Mouse (Mus musculus): ENCODE results near the gene Esf1.
"Not testable (repeated sequence)": the region's sequence is repeated elsewhere in the genome, so short reads cannot be mapped to it uniquely, and the experiment has no call there.

Gene Esf1

DNA sequence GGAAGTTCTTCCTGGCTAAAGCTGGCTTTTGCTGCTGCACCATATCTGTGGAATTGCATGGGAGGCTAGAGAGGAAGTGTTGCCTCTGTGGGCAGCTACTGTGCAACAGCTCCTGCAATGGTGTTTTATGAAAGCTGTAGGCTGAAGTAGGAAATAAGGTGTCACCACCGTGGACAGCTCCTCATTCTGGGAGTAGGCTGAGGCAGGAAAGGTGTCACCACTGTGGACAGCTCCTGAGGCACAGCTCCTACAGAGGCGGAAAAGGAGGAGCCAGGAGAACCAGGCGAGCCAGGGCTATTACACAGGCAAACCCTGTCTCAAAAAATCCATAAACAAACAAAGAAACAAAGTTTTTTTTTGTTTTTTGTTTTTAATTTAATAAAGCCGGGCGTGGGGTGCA is 74.3 kb downstream of the Esf1 start:
- in situ Hi-C loops (cut with MboI) = no loop called here

DNA sequence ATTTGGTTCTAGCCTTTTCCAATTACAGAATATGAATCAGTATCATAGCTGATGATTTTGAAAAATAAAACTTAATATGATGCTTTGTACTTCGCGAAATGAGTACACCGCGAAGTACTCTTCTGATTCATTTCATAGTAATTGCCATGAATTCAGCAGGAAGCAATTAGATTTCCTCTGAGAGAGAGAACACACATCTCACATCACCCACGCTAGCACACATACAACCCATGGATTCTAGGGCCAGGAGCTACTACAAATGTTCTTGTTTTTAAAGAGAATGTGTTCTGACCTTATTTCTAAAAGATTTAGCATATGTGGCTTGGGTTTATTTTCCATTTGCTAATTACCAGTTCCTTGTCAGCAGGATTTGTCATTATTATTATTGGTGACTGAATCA is 76.9 kb downstream of the Esf1 start:
- in situ Hi-C loops (cut with MboI) = no loop called here

- in situ Hi-C loops (cut with MboI) = no loop called here
Measured at GRCm38 (mm10) chr2:140084245-140084644, 86.1 kb downstream of the Esf1 start.

GRCm38 (mm10) chr2:140080747-140081577 is 89.4 kb downstream of the Esf1 start:
- in situ Hi-C loops (cut with MboI) = no loop called here

DNA sequence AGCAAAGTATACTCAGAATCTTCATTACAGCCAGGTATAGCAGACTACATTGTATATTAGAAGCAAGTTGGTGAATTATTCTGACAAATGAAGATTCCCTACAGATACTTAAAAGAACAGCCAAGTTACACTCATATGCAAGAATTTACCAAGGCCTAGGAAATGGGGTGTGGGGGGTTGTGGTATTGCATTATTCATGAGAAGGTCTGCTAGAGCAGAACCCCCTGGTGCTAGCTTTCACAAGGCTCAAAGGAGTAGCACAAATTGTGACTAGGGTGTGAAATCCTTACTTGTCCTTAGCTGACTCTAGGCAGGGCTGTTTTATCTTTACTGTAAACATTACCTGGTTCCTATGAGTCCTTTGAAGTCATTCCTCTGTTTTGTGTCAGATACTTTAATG is 91.1 kb downstream of the Esf1 start:
- in situ Hi-C loops (cut with MboI) = not testable (repeated sequence)

GRCm38 (mm10) chr2:140078600-140079280 is 91.6 kb downstream of the Esf1 start:
- in situ Hi-C loops (cut with MboI) = no loop called here

DNA sequence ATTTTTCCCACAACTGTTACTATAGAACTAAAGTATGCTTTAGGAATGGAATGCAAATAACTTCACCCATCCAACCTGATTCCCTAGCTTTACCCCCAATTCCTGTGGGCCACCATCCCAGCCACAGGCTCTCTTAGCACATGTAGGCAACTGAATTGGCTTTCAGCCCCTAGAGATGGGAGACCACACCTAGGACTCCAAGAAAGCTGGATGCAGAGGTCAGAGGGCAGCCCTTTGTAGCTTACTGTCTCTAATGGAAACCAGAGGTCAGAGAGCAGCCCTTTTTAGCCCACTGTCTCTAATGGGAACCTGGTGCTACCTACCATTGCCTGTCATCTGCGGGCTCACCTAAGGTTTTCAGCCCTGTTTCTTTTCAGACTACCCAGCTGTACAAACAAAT is 92.9 kb downstream of the Esf1 start:
- in situ Hi-C loops (cut with MboI) = no loop called here

GRCm38 (mm10) chr2:140075150-140075549 is 95.2 kb downstream of the Esf1 start:
- in situ Hi-C loops (cut with MboI) = no loop called here

Measured in mature B cell (primary cell).